In the genomic region with DNA sequence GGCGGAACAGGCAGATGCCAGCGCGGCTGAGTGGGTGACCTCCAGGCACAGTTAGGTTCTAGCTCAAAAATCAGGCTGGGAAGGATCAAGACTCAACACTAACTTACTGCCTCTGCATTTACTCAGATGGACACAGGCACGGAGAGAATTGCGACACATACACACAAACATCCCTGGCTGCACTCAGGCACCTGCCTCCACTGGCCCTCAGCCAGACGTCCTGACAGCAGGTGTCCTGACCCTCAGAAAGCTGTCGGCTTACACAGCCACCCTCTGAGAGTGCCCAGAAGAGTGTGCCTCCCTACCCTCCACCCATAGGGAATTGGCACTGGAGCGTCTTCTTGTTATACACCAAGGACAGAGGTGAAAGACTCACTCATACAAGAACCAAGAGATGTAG, we compare ENCODE assay signal across 12 mouse cellular contexts.
A peak's percentile ranks its signal among the peaks of the same experiment; 100 is the strongest.
DNase-seq lines count a peak whose midpoint lies in the region; ATAC-seq and TF ChIP-seq lines count a peak whose summit lies in the region.
"Had no signal": no experiment of that assay in that cellular context is flagged by ENCODE, and none has a peak within 500 bp of the region (broad histone marks: within the 10 kb centered on the region; RNA-seq: fewer than 3 reads in every experiment).

No protein-coding gene starts in this region.

- intact Hi-C loops in heart, postnatal 10 days (cut with DNase I) = no loop called here

- ATAC-seq in lung, embryonic 14.5 days (ENCODE audit: insufficient read depth) = no peak
- ATAC-seq: forebrain, embryonic 15.5 days; inflammation-experienced regulatory T-cells, adult 6 months had no signal

- no peak for TF ChIP-seq POLR2A in cerebellum, adult 2 months (IDR thresholded peaks at IDR 0.05; ENCODE audit: borderline replicate concordance, insufficient read depth, low read length)

- H3K9ac ChIP-seq in lung, embryonic 14.5 days = no peak overlapping the region
- H3K9ac ChIP-seq: forebrain, embryonic 15.5 days; liver, embryonic 14.5 days had no signal

- WGBS in cerebellum, adult 2 months = 49% methylated on average over 8 of the region's 8 CpGs
- WGBS in lung, embryonic 14.5 days = 59% methylated on average over 8 of the region's 8 CpGs

- no peaks in the 10 kb centered on the region for H3K27me3 ChIP-seq in cerebellum, adult 2 months (ENCODE audit: control insufficient read depth, insufficient read depth, low read length)
- H3K27me3 ChIP-seq in lung, embryonic 14.5 days (ENCODE audit: insufficient read depth, low read length) = no peaks in the 10 kb centered on the region
- H3K27me3 ChIP-seq: forebrain, embryonic 15.5 days had no signal

- no peak overlapping the region for H3K27ac ChIP-seq in cerebellum, adult 2 months (ENCODE audit: insufficient read depth, low read length)
- H3K27ac ChIP-seq in lung, embryonic 14.5 days (ENCODE audit: low read depth) = peak overlapping the region; percentile 38; the same call in 1 of the 2 replicates
- H3K27ac ChIP-seq: forebrain, embryonic 15.5 days; liver, embryonic 14.5 days had no signal

- H3K36me3 ChIP-seq in lung, embryonic 14.5 days (ENCODE audit: insufficient read depth) = no peaks in the 10 kb centered on the region
- H3K36me3 ChIP-seq: forebrain, embryonic 15.5 days had no signal

- peaks cover 23% of the 10 kb centered on the region for H3K4me1 ChIP-seq in cerebellum, adult 2 months (ENCODE audit: control insufficient read depth, insufficient read depth, low read length)
- H3K4me1 ChIP-seq in lung, embryonic 14.5 days (ENCODE audit: insufficient read depth) = 0 out of 2 replicates have a peak, but pooled peaks cover 2% of the 10 kb centered on the region

- TF ChIP-seq CTCF in cerebellum, adult 2 months (IDR thresholded peaks at IDR 0.05; ENCODE audit: borderline replicate concordance, insufficient read depth, low read depth, low read length) = no peak
- no peak for TF ChIP-seq CTCF in lung, embryonic 14.5 days (IDR thresholded peaks at IDR 0.05; ENCODE audit: low read depth)

- H3K4me3 ChIP-seq in cerebellum, adult 2 months (replicated peaks; ENCODE audit: insufficient read depth, low read depth, low read length) = no peak overlapping the region
- H3K4me3 ChIP-seq in lung, embryonic 14.5 days (ENCODE audit: low read depth, low read length) = no peak overlapping the region
- H3K4me3 ChIP-seq: forebrain, embryonic 15.5 days had no signal

- peak; percentile 48 for DNase-seq in cerebellum, adult 2 months
- no peak for DNase-seq in cerebellum, adult 9-10 months
- peak; percentile 15 to 27 for DNase-seq in heart, postnatal 10 days
- DNase-seq in heart, adult 8-10 months (ENCODE audit: low spot score) = no peak
- DNase-seq in lung, embryonic 14.5 days = no peak
- DNase-seq in lung, postnatal 25 days (ENCODE audit: low spot score) = no peak
- peak; percentile 40 for DNase-seq in kidney, postnatal 14 days
- DNase-seq in gastrocnemius, adult 18-20 months (ENCODE audit: low spot score) = no peak
- DNase-seq: lung, postnatal 36 days had no signal

- H3K4me2 ChIP-seq in lung, embryonic 14.5 days = no peak overlapping the region
- H3K4me2 ChIP-seq: forebrain, embryonic 15.5 days had no signal

- no peaks in the 10 kb centered on the region for H3K9me3 ChIP-seq in lung, embryonic 14.5 days (ENCODE audit: low read depth, low read length)
- H3K9me3 ChIP-seq: forebrain, embryonic 15.5 days had no signal

Comparison
In these comparisons a context has a peak if more than half of its experiments do, and no peak if none do; other contexts are left out.
1. DNase-seq: peak in cerebellum, adult 2 months (2 of 2), heart, postnatal 10 days (2 of 2) and kidney, postnatal 14 days (single experiment); none in cerebellum, adult 9-10 months (single experiment), heart, adult 8-10 months (single experiment), lung, embryonic 14.5 days (single experiment), lung, postnatal 25 days (single experiment) and gastrocnemius, adult 18-20 months (single experiment).